Mouse (Mus musculus) frontal cortex, adult (tissue): ENCODE data around the gene Hrh3.

Experiments
- ATAC-seq: cut with Nextera tagmentation; 2 replicates; pipeline ENCODE4 v1.9.2; 2017; ENCODE audit warnings: mild to moderate bottlenecking, moderate library complexity, mixed read lengths; ENCODE audit not compliant: low TSS enrichment

Gene Hrh3

DNA sequence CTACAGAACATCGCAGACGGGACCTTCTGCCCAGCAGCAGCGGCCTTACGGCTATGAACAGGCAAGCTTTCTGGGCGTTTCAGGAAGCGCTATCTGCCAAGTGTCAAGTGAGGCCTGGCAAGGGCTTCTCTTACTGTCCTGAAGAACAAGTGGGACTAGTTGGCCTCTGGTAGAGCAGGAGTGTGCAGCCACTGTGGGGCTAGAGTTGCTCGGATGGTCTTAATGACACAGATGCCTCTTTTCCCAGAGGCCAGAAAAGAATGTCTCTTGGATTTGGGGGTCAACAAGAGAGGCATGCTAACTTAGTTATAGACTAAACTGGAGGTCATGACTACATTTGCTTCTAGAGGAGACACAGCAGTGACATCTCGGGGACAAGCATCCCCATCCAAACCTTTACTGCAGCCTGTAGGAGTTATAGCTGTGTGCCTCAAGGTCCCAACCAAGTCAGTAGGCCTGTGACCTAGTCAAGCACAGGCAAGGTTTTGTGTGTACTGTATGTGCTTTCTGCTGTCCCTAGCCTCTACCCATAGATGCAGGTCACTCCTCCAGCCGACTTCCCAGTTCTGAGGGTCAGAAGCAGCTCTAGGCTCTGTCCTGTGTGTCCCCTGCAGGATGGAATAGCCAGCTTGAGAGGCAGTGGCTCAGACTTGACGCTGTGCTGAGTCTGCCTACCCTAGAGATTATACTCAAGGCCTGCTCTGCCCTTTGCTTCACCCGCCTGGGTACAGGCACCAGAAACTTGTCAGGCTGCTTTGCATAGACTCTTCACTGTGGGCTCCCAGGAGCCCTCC is 40.8 kb downstream of the Hrh3 start:
- ATAC-seq: no peak

DNA sequence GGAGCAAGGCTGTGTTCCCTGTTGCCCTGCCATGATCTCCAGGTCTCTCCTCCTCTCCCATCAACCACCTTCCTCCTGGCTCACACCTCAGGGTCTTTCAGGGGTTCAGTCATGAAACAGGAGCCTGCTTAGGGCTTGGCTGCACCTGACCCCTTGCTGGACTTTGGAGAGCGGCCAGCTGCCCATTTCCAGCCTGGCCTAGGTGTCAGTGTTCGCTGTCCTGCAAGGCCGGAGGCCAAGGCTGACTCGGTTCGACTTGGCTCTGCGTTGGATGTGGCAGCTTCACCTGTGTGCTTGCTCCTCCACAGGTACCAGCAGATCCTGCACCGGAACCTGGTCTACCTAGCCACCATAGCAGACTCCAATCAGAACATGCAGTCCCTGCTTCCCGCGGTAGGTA is 51.3 kb downstream of the Hrh3 start:
- no peak for ATAC-seq

GRCm38 (mm10) chr2:180051986-180052733 is 52.1 kb downstream of the Hrh3 start:
- no peak for ATAC-seq

DNA sequence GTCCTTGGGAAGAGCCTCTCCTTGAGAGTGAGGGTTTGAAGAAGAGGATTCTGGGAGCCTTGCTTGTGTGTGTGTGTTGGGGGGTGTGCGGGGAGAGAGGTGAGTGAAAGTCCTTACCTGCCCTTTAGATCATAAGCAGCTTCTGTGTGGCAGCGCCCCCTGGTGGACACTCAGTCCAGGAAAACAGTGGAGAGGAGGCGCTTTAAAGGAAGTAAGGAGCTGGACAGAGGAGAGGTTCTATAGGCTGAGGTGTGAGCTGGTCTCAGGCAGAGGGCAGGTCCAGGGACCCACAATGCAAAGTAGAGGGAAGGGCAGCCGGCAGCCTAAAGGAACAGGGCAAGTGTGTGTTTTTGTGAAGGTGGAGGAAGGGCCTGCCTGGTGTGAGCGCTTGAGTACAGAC is 53.3 kb downstream of the Hrh3 start:
- peak; percentile 40 for ATAC-seq
